Mouse (Mus musculus) MEL (cell line): Measurements from ENCODE around the gene Coasy. TPM values are rescaled to one million over a fixed set of nuclear protein-coding genes. Genes with fewer than 3 reads are reported as not detected.
A peak's percentile ranks its signal among the peaks of the same experiment; 100 is the strongest.

Experiments
- DNase-seq: peaks from one replicate; pipeline ENCODE4 v3.0.0; 2011; ENCODE audit warnings: low read depth, low spot score
- H3K27ac ChIP-seq: 2 replicates; pipeline ENCODE4 v1.5.1; 2012; ENCODE audit warnings: low read depth, mild to moderate bottlenecking, control low read depth, low read length, moderate library complexity; ENCODE audit not compliant: control insufficient read depth
- H3K27me3 ChIP-seq, 2 experiments: fragments of 150-350 bp in 1 of 2; sonication (generic) in 1 of 2; 2 replicates each; pipeline ENCODE4 v1.6.1; 2012; ENCODE audit warnings: low read length in 2 of 2, mild to moderate bottlenecking in 2 of 2, improper control_type of control experiment in 1 of 2, moderate library complexity in 1 of 2; ENCODE audit not compliant: insufficient read depth in 2 of 2, control insufficient read depth in 1 of 2
- H3K36me3 ChIP-seq, 2 experiments: 2 replicates each; pipeline ENCODE4 v1.6.1; 2012 to 2014; ENCODE audit warnings: low read length in 2 of 2, improper control_type of control experiment in 1 of 2, inconsistent platforms in 1 of 2, mild to moderate bottlenecking in 1 of 2; ENCODE audit not compliant: insufficient read depth in 2 of 2, control insufficient read depth in 1 of 2
- H3K4me1 ChIP-seq, 2 experiments: fragments of 150-350 bp in 1 of 2; sonication (generic) in 1 of 2; 2 replicates each; pipeline ENCODE4 v1.6.1; 2012; ENCODE audit warnings: low read length in 2 of 2, improper control_type of control experiment in 1 of 2, mild to moderate bottlenecking in 1 of 2; ENCODE audit not compliant: insufficient read depth in 2 of 2, control insufficient read depth in 1 of 2
- H3K4me3 ChIP-seq, 2 experiments: fragments of 150-350 bp in 1 of 2; sonication (generic) in 1 of 2; 2 replicates each; pipeline ENCODE4 v1.5.1; 2012; ENCODE audit warnings: low read depth in 2 of 2, low read length in 2 of 2, mild to moderate bottlenecking in 2 of 2, moderate library complexity in 2 of 2, control low read depth in 1 of 2, improper control_type of control experiment in 1 of 2; ENCODE audit not compliant: control insufficient read depth in 1 of 2, insufficient read depth in 1 of 2
- H3K79me2 ChIP-seq: 2 replicates; pipeline ENCODE4 v1.6.1; 2012; ENCODE audit warnings: mild to moderate bottlenecking, low read length, moderate library complexity; ENCODE audit not compliant: control insufficient read depth, poor library complexity, insufficient read depth
- H3K9ac ChIP-seq: 2 replicates; pipeline ENCODE4 v1.6.1; 2012; ENCODE audit warnings: low read depth, mild to moderate bottlenecking, control low read depth, low read length, moderate library complexity; ENCODE audit not compliant: control insufficient read depth, poor library complexity, severe bottlenecking
- H3K9me3 ChIP-seq: fragments of 150-350 bp; sonication (generic); replicated peaks from 2 replicates; pipeline ENCODE4 v1.6.1; 2012; ENCODE audit warnings: mild to moderate bottlenecking, low read length, improper control_type of control experiment, moderate library complexity; ENCODE audit not compliant: insufficient read depth
- BHLHE40 ChIP-seq: IDR thresholded peaks from 2 replicates; pipeline ENCODE4 v1.6.1; 2012; ENCODE audit warnings: low read depth, mild to moderate bottlenecking, inconsistent platforms, low read length, improper control_type of control experiment, borderline replicate concordance
- JUND ChIP-seq: IDR thresholded peaks from 2 replicates; pipeline ENCODE4 v1.6.1; 2011; ENCODE audit warnings: low read depth, mild to moderate bottlenecking, improper control_type of control experiment, low read length
- MAFK ChIP-seq: IDR thresholded peaks from 2 replicates; pipeline ENCODE4 v1.6.1; 2011; ENCODE audit warnings: low read depth, mild to moderate bottlenecking, low read length, improper control_type of control experiment, borderline replicate concordance
- MAX ChIP-seq: IDR thresholded peaks from 2 replicates; pipeline ENCODE4 v1.6.1; 2011; ENCODE audit warnings: low read length, improper control_type of control experiment
- MAZ ChIP-seq: IDR thresholded peaks from 2 replicates; pipeline ENCODE4 v1.6.1; 2012; ENCODE audit warnings: low read depth, mild to moderate bottlenecking, inconsistent platforms, low read length, improper control_type of control experiment
- MEF2A ChIP-seq: IDR thresholded peaks from 2 replicates; pipeline ENCODE4 v1.6.1; 2014; ENCODE audit warnings: low read depth, mild to moderate bottlenecking, inconsistent platforms, low read length, improper control_type of control experiment; ENCODE audit not compliant: poor library complexity, insufficient replicate concordance, severe bottlenecking; ENCODE audit errors: extremely low read depth
- MXI1 ChIP-seq: IDR thresholded peaks from 2 replicates; pipeline ENCODE4 v1.6.1; 2011; ENCODE audit warnings: mild to moderate bottlenecking, low read depth, low read length, improper control_type of control experiment
- MYC ChIP-seq: IDR thresholded peaks from 2 replicates; pipeline ENCODE4 v1.6.1; 2011; ENCODE audit warnings: low read depth, mild to moderate bottlenecking, low read length, improper control_type of control experiment, moderate library complexity
- NRF1 ChIP-seq: IDR thresholded peaks from 2 replicates; pipeline ENCODE4 v1.6.1; 2014; ENCODE audit warnings: low read depth, mild to moderate bottlenecking, inconsistent platforms, low read length, improper control_type of control experiment, moderate library complexity; ENCODE audit not compliant: poor library complexity, insufficient read depth, severe bottlenecking
- POLR2AphosphoS5 ChIP-seq: IDR thresholded peaks from 2 replicates; pipeline ENCODE4 v1.6.1; 2012; ENCODE audit warnings: low read depth, borderline replicate concordance, mild to moderate bottlenecking, inconsistent platforms, low read length, moderate library complexity, mixed read lengths
- RCOR1 ChIP-seq: IDR thresholded peaks from 2 replicates; pipeline ENCODE4 v1.6.1; 2012; ENCODE audit warnings: low read depth, mild to moderate bottlenecking, inconsistent platforms, low read length, improper control_type of control experiment
- SIN3A ChIP-seq: IDR thresholded peaks from 2 replicates; pipeline ENCODE4 v1.6.1; 2012; ENCODE audit warnings: low read length, improper control_type of control experiment, inconsistent platforms
- ZC3H11A ChIP-seq: IDR thresholded peaks from 2 replicates; pipeline ENCODE4 v1.6.1; 2012; ENCODE audit warnings: low read depth, mild to moderate bottlenecking, inconsistent platforms, low read length, improper control_type of control experiment
- ZKSCAN1 ChIP-seq: IDR thresholded peaks from 2 replicates; pipeline ENCODE4 v1.6.1; 2012; ENCODE audit warnings: low read depth, mild to moderate bottlenecking, inconsistent platforms, low read length, improper control_type of control experiment, moderate library complexity
- ZNF384 ChIP-seq: IDR thresholded peaks from 2 replicates; pipeline ENCODE4 v1.6.1; 2012; ENCODE audit warnings: low read depth, mild to moderate bottlenecking, inconsistent platforms, low read length, improper control_type of control experiment
- polyA plus RNA-seq, 2 experiments: library from polyadenylated mRNA; stranded (reverse) in 1 of 2; unstranded in 1 of 2; fragments of >175 nt in 1 of 2; fragments of >200 nt in 1 of 2; gene quantifications; 2 replicates each; pipeline versions ENCODE4 v1.2.1 to v1.2.4; 2012; ENCODE audit warnings: low replicate concordance in 2 of 2, low read depth in 1 of 2; ENCODE audit not compliant: insufficient read length in 2 of 2, insufficient read depth in 1 of 2, missing spikeins in 1 of 2
- total RNA-seq: library from RNA; depleted of rRNA; stranded (reverse); fragments of 300-350 nt; gene quantifications from 2 replicates; pipeline ENCODE4 v1.2.3, GENCODE M21; 2012

Gene Coasy
- total and polyA plus RNA-seq, 3 experiments, result 34.8 to 44.2 TPM; not detected in 1

DNA sequence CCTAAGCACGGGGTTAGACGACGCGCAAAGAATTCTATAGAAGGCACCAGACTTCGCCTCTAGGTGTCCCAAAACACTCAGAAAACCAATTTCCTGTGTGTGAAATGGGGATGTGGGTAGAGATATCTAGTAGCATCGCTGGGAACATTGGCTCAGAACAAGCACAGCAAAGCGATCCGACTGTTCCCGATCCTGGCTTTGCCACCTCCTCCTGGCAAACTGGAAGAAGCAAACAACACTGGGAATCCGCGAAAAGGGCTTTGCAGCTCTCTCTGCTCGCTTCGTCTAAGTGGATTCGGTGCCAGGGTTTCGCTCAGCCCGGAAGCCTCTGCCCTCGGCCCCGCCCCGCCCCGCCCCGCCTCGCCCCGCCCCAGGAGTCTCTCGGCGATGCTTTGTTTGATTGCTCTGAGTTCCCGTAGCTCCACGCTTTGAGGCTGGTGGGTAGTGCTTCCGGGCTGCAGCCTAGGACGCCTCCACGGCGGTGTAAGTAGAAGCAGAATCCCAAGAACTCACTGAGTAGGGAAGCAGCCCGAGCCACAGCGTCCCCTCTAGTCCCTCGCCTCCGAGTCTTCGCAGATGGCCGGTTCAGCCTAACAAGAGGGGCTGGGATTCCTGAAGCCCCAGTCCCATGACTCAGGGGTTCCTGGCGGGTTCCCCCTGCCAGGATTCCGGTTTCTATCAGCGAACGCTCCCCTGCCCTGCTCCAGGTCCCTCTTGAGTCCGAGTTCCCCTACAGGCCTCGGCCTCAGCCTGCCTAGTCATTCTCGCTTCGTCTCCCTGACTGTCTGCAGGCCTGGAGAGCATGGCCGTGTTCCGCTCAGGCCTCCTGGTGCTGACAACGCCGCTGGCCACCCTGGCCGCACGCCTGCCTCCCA is at the start of gene Coasy (continued):
- peak; percentile 95 for TF ChIP-seq MXI1

- TF ChIP-seq MAFK, result no peak
- TF ChIP-seq BHLHE40, result no peak
- TF ChIP-seq NRF1, result no peak
- no peak for TF ChIP-seq POLR2AphosphoS5
- TF ChIP-seq ZKSCAN1, result no peak
- no peak for TF ChIP-seq SIN3A
- no peak for TF ChIP-seq MEF2A
- TF ChIP-seq MYC, result no peak
- no peak for TF ChIP-seq ZC3H11A
- Histone ChIP-seq H3K4me3 (no peak overlapping the region), H3K79me2 (no peaks in the 10 kb centered on the region), H3K9ac (no peak overlapping the region), H3K27me3 (no peaks in the 10 kb centered on the region), H3K4me1 (no peaks in the 10 kb centered on the region), H3K9me3 (no peaks in the 10 kb centered on the region), H3K27ac (no peak overlapping the region), H3K36me3 (peaks cover 0 to 2% of the 10 kb centered on the region in 2 experiments; a peak in 2 of 4 replicates)
- no peak for DNase-seq
Observed at GRCm38 (mm10) chr11:101033856-101034500, 48.4 kb upstream of the Coasy start.

GRCm38 (mm10) chr11:101034614-101035327 is 47.6 kb upstream of the Coasy start:
- no peak for DNase-seq
- TF ChIP-seq RCOR1, result no peak
- TF ChIP-seq MAX, result no peak
- TF ChIP-seq MAZ, result no peak
- no peak for TF ChIP-seq JUND
- no peak for TF ChIP-seq ZNF384
- H3K36me3 ChIP-seq, result peaks cover 0 to 2% of the 10 kb centered on the region in 2 experiments; a peak in 2 of 4 replicates
- no peaks in the 10 kb centered on the region for H3K9me3 ChIP-seq
- no peaks in the 10 kb centered on the region for H3K4me1 ChIP-seq
- H3K27me3 ChIP-seq, result no peaks in the 10 kb centered on the region
- H3K4me3 ChIP-seq, result no peak overlapping the region
- H3K27ac ChIP-seq, result no peak overlapping the region
- H3K79me2 ChIP-seq, result no peaks in the 10 kb centered on the region
- H3K9ac ChIP-seq, result no peak overlapping the region
